Mouse (Mus musculus): ENCODE results near the gene Gzf1.
A peak's percentile ranks its signal among the peaks of the same experiment; 100 is the strongest.

The Gzf1 gene

DNA sequence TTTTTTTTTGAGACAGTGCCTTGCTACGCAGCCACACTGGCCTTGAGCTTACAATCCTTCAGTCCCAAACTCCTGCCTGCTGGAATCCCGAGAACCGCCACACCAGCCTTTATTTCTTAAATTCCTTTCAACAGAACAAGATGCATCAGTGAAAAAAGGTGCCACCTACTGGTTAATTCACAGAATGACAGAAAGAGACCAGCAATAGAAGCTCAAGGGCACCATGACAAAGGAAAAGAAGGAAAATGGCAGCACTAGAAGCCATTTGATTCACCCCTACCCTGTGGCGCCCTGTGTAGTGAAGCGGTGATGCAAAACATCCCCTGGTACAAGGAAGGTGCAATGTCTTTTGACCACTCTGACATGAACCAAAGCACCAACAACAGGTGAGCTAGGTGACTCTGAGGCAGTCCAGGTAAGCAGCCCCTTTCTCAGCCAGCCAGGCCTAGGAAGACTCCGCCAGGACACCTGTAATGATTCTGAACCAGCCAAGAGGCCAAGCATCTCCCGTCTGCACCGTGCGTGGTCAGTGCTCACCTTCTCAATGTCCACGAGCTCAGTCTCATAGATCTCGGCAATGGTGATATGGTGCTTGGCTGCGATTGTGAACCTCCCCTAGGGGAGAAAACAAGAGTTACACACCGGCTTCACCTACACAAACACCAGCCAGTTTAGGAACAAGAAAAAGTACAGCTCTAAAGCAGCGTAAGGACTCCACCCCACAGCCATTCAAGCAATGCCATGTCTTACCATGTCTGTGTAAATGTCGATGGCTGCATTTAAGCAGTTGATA is 25.8 kb downstream of the Gzf1 start:
- DNase-seq, result no peak

DNA sequence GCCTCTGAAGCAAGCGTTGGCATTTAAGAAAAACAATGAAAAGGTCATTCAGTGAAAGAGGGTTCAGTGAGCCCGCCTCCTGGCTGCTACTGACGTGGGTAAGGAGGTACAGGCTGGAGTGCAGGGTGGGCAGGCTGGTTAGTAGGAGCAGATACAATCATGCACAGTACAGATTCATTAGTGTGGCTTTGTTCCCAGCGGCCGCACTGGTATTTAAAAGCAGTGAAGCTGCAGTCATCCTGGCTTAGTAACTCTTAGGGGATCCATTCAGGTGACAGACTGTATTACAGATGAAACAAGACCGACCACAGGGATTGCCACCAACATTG is 26.3 kb downstream of the Gzf1 start:
- DNase-seq, result no peak

DNA sequence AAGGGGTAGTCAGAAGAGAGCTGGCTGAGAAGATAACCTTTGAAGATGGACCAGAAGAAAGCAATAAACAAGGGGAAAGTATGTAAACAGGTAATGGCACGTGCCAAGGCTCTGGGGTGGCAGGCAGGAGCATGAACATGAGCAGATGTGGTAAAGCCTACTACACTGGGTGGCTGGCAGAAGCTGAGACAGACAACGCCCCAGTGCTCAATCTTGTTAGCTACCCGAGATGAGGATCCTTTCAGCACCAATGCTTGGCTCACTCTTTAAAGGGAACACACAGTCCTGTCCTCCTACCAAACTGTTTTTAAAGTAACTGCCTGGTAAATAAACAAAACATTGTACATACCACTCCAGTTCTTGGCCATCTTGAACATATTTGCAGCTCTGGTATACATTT is 31.5 kb downstream of the Gzf1 start:
- no peak for DNase-seq

DNA sequence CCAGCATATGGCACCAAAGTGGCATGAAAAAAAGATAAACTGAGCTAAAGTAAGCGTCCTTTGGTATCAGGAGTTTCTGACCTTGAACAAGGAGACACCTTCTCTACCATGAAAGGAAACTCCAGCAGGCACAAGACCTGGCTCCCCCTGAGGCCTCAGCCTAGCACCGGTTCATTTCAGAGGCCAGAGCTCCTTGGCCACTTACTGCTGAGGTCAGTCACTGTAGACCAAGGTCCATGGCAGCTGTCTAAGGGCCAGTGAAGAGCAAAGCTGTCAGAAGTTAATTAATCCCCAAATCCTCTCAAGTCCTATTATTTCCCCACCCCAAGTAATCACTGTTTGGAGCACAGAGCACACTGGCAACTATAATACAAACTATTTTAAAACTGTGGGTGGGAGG is 36.2 kb downstream of the Gzf1 start:
- no peak for DNase-seq

DNA sequence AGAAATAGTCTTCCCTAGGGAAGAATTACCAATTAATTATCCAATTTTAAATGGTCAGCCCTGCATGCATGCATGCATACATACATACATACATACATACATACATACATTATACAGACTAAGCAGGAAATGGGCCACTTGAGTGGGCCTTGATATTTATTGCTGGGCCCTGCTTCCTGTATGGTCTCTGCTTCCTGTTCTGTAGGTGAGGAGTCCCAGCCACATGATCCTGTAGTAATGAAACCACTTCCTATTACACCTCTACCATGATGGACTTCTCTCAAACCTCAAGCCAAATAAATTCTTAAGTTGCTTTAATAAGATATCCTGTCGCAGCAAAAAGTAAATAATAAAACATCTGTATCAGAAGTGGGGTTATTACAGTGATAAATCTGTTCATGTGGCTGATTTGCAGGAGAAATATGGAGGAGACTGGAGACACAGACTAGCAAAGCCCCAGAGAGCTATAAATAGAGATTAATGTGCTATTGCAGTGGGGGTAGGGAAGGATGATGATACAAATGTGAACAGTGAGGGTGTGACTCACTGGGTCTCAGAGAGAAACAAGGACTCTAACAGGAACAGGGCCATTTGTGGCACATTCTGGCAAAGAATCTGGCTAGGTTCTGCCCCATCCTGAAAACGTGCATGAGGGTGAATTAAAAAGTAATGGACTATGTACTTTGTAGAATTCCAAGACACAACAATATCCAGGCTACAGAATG is 38.6 kb downstream of the Gzf1 start:
- no peak for DNase-seq

DNA sequence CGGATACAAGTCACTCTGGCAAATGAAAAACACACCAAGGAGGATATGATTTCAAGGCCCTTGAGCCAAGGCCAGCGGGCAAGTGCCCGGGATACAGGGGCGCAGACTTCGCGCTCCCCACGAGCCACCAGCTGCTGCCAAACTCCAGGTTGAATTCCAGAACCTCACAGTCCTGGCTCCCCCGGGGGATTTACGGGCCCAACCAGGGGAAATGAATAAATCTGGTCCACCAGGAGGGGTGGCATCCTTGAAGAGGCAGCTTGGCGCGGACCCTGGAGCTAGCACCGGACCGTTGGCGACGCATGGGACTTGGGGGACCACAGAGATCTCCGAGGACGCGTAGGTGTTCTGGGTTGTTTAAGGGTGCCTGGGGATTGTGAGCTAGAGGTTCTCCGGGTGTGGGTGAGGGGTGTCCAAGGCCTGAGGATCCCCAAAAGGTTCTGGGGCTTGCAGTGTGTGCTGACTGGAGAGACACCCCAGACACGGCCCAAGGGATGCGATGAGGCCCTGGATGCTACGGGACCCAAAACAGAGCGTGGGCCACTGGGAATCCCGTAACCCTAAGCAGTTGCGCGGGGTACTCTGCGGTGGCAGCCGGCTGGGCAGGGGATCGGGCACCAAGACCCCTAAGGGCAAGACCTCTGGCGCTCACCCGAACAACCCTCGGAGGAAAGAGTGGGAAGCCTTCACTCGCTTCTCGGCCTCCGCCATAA is 50.9 kb downstream of the Gzf1 start:
- no peak for DNase-seq

DNA sequence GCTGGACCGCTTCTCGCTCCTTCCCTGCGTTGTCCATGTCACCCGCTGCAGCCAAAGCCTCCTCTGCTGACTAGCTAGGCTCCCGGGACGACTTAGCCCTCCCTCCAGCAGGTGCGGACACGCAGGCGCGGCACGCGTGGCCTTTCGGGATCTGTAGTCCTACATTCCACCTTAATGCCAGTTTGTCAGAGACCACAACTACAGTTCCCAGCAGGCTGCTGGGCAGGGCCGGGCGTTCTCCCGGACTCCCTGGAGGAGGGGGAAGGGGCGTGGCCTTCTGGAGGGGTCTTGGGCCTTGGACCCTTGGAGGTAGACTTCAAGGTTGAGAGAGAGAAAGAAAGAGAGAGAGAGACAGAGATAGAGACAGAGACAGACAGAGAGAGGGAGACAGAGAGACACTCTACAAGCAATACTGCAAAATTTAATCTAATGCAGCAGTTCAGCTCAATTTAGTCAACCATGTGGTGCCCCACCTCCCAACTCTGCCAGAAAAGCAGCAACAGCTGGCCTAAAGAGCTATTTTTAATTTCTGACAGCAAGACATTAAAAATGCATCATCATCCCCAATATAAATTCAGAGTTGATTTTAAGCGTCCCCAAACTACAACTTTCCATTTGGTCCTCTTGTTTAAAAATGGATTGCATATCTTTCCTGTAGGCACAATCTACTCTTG is 51.6 kb downstream of the Gzf1 start, which contains the start of gene Napb:
TSS of gene Napb (minus strand) at position 141 of the 674 bp plus-strand sequence.
- peak; percentile 97 for DNase-seq
